Mouse (Mus musculus): ENCODE measurements around the gene Pcsk4. TPM values are rescaled to one million over a fixed set of nuclear protein-coding genes. Genes with fewer than 3 reads are reported as not detected.

The Pcsk4 gene
- polyA plus RNA-seq, 1 experiment, result 9.4 TPM

DNA sequence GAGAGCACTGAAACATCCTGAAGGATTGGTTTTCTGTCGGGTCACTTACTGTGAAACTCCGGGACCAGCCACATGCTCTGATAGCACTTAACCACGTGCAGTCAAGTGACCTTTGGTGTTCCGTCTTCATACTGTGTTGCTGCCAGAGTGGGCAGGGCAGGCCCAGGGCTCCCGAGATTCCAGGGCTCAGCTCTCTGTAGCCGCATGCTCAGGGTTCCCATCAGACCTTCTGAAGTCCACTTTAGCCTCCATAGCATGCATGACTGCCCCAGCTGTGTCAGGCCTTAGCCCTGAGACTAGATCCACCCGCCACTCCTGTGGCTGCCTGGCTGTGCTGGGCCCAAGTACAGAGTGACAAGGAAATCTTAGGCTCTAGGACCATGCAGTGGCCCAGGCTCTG, 48.0 kb downstream of the Pcsk4 start:
- DNase-seq (ENCODE audit: extremely low spot score in 1 of 2, low spot score in 1 of 2), result no peak

DNA sequence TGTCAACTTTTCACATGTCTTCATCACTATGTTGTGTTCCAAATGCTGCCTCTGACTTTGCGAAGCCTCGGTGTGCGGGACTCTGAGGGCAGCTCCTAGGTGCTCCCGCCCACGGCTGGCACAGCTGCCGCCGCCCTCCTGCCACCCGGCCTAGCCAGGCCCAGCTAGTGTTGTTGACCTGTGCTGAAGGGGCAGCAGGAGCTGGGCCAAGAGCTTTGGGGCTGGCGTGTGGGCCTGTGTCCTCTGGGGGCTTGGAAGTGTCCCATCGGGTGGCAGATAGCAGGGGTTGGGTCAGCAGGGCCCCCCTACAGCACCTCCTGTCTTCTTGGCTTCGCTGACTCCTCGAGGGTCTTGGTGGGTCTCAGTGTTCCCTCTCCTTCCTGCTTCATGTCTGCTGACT, 50.0 kb downstream of the Pcsk4 start:
- DNase-seq (ENCODE audit: extremely low spot score in 1 of 2, low spot score in 1 of 2), result no peak

DNA sequence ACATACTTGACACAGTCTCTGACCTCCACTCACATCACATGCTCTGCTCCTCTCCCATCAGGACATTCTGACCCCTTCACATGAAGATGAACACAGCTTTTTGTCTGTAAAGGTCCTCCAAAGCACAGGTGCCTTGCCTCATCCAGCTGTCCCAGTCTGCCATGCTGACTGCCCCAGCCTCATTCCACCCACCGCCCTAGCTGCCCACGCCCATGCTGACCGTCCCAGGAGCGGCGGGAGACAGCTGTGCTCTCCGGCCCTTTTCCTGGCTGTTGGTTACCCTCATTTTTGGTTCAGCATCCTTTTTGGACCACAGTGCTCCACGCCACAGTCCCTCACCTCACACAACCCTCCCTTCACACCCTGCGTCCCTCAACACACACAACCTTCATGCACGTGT, 50.9 kb downstream of the Pcsk4 start:
- no peak for DNase-seq (ENCODE audit: extremely low spot score in 1 of 2, low spot score in 1 of 2)

DNA sequence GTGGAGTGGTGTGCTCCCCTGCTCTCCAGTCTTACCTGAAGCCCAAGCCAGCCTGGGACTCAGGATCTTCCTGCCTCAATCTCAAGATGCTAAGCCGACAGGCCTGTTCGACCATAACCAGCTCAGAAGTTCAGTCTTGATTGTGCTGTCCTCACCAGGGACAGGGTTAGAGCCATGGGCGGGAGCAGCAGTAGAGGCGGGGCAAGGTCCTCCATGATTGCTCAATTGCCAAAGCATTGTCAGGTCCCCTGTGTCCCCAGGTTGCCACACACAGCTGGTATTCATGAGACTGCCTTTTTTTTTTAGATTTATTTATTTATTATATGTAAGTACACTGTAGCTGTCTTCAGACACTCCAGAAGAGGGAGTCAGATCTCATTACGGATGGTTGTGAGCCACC, 53.1 kb downstream of the Pcsk4 start:
- DNase-seq (ENCODE audit: extremely low spot score in 1 of 2, low spot score in 1 of 2), result no peak

DNA sequence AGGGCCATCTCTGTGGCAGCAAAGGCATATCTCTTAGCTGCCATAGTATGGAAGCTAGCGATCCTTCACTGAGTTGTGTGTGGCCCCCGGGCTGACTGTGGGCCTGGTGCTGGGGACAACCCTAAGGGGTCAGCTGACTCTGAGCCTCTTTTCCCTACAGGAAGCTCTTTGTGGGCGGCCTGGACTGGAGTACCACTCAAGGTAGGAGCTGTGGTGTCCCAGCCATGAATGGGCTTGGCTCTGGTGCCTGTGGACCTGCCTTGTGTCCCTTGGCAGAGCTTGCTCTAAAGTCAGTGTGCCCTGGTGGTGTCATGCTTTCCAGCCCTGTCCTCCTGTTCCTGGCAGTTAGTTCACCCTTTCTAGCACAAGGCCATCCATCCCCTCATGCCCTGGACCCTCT, 55.5 kb downstream of the Pcsk4 start:
- DNase-seq (ENCODE audit: extremely low spot score in 1 of 2, low spot score in 1 of 2), result no peak

DNA sequence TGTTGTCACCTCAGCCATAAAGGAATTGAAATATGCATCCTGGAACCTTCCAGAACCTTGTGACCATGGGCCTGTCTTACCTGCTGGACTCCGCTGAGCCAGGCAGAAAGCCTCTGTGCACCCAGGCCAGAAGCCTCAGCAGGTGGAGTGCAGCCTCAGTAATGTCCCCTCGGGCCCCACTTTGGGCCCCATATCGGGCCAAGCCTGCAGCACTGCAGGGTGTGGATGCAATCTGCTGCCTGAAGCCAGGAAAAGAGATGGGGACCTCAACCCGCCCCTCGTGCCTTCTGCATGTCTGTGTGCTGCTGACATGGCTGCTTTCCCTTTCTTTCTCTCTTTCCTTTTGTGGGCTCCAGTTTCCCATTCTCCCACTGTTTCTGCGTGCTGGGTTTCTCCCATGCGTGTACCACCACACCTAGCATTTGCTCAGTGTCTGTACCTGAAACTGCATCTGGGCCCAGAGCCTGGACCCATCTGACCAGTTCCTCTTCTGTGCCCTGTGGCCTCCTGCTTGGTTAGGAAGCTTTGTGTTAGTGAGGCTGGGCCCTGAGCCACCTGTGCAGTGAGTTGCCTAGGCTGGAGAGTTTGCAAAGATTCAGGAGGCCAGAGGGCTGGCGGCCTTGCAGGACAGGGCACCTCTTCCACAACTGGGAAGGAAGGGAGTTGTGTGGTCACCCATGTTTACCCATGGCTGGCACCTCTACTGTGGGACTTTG, 57.3 kb downstream of the Pcsk4 start:
- DNase-seq (ENCODE audit: extremely low spot score in 1 of 2, low spot score in 1 of 2), result no peak

Other genes starting within 250 kb of the Pcsk4 start
- gene Sbno2, start 223.9 kb downstream of the Pcsk4 start, polyA plus RNA-seq (2012; rRNA removed), result 26.6 TPM in 2 replicates
- 93.8 and 96.3 TPM in 2 replicates for gene Stk11, start 213.7 kb downstream of the Pcsk4 start, polyA plus RNA-seq (2012; rRNA removed)
- 606 and 673 TPM in 2 replicates for gene Atp5d, start 190.9 kb downstream of the Pcsk4 start, polyA plus RNA-seq (2012; rRNA removed)
- 252 and 288 TPM in 2 replicates for gene Cbarp, start 188.7 kb downstream of the Pcsk4 start, polyA plus RNA-seq (2012; rRNA removed)
- gene Midn, start 181.2 kb downstream of the Pcsk4 start, polyA plus RNA-seq (2012; rRNA removed), result 36.5 and 43.7 TPM in 2 replicates
- 212 and 226 TPM in 2 replicates for gene Cirbp, start 163.5 kb downstream of the Pcsk4 start, polyA plus RNA-seq (2012; rRNA removed)
- gene 1600002K03Rik, start 156.6 kb downstream of the Pcsk4 start, polyA plus RNA-seq (2012; rRNA removed), result 14.3 and 15.8 TPM in 2 replicates
- gene Efna2, start 150.0 kb downstream of the Pcsk4 start, polyA plus RNA-seq (2012; rRNA removed), result 8.2 and 10.2 TPM in 2 replicates
- 32.4 and 37.9 TPM in 2 replicates for gene Mum1, start 103.1 kb downstream of the Pcsk4 start, polyA plus RNA-seq (2012; rRNA removed)
- gene Ndufs7, start 80.4 kb downstream of the Pcsk4 start, polyA plus RNA-seq (2012; rRNA removed), result 380 and 448 TPM in 2 replicates
- gene Gamt, start 68.5 kb downstream of the Pcsk4 start, polyA plus RNA-seq (2012; rRNA removed), result 29.1 and 31.9 TPM in 2 replicates
- gene Dazap1, start 68.0 kb downstream of the Pcsk4 start, polyA plus RNA-seq (2012; rRNA removed), result 76.6 and 86.3 TPM in 2 replicates
- 2,217 and 2,507 TPM in 2 replicates for gene Rps15, start 37.0 kb downstream of the Pcsk4 start, polyA plus RNA-seq (2012; rRNA removed)
- 46.2 and 52.2 TPM in 2 replicates for gene Apc2, start 33.5 kb downstream of the Pcsk4 start, polyA plus RNA-seq (2012; rRNA removed)
- 41.6 and 44.3 TPM in 2 replicates for gene 2310011J03Rik, start 9.0 kb downstream of the Pcsk4 start, polyA plus RNA-seq (2012; rRNA removed)
- gene Reep6, start 455 bp upstream of the Pcsk4 start, polyA plus RNA-seq (2012; rRNA removed), result 4.9 and 6.0 TPM in 2 replicates
- 5.6 and 7.3 TPM in 2 replicates for gene Adamtsl5, start 18.9 kb upstream of the Pcsk4 start, polyA plus RNA-seq (2012; rRNA removed)
- 24.9 and 33.3 TPM in 2 replicates for gene Plk5, start 27.0 kb upstream of the Pcsk4 start, polyA plus RNA-seq (2012; rRNA removed)
- 17.2 and 17.7 TPM in 2 replicates for gene Mex3d, start 58.2 kb upstream of the Pcsk4 start, polyA plus RNA-seq (2012; rRNA removed)
- gene Mbd3, start 70.1 kb upstream of the Pcsk4 start, polyA plus RNA-seq (2012; rRNA removed), result 200 and 215 TPM in 2 replicates
- 1,306 and 1,773 TPM in 2 replicates for gene Uqcr11, start 77.3 kb upstream of the Pcsk4 start, polyA plus RNA-seq (2012; rRNA removed)
- gene Tcf3, start 104.1 kb upstream of the Pcsk4 start, polyA plus RNA-seq (2012; rRNA removed), result 33.5 and 34.2 TPM in 2 replicates
- 0.02 and 0.04 TPM in 2 replicates for gene Onecut3, start 165.3 kb upstream of the Pcsk4 start, polyA plus RNA-seq (2012; rRNA removed)
- 0.22 and 0.25 TPM in 2 replicates for gene Atp8b3, start 209.6 kb upstream of the Pcsk4 start, polyA plus RNA-seq (2012; rRNA removed)
- gene Rexo1, start 232.1 kb upstream of the Pcsk4 start, polyA plus RNA-seq (2012; rRNA removed), result 45.5 and 49.0 TPM in 2 replicates
- 37.9 and 41.5 TPM in 2 replicates for gene Klf16, start 247.8 kb upstream of the Pcsk4 start, polyA plus RNA-seq (2012; rRNA removed)

Measured in frontal cortex, adult 2 months (tissue).